Mouse (Mus musculus): ENCODE measurements around the gene Gucy2c.

DNA sequence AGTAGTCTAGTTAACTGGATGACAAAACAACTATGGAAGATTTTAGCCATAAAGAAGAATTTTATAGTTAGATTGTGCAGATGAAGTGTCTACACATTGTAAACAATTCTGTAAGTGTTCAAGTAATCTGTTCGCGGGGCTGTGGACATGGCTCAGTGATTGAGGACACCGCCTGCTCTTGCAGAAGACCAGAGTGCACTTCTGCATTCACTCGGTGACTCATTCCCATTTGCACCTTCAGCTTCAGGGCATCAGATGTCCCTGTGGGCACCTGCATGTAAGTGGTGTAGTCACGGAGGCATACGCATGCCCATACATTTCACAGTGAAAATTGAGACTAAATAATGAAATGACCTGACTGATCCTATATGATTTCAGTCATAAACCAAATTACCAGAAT is 73.0 kb downstream of the Gucy2c start:
- TF ChIP-seq CTCF (IDR thresholded peaks at IDR 0.05; ENCODE audit: borderline replicate concordance, control insufficient read depth, extremely low read depth, insufficient read depth, low read length, poor library complexity) (no peak), POLR2A (IDR thresholded peaks at IDR 0.05; ENCODE audit: control insufficient read depth, extremely low read depth, insufficient read depth, low read length, poor library complexity) (no peak)
